Mouse (Mus musculus): ENCODE measurements around the gene Gm2237. TPM values are rescaled to one million over a fixed set of nuclear protein-coding genes. Genes with fewer than 3 reads are reported as not detected.

Gene Gm2237
- polyA plus RNA-seq (2012; rRNA removed): 16.1 and 20.3 TPM in 2 replicates

DNA sequence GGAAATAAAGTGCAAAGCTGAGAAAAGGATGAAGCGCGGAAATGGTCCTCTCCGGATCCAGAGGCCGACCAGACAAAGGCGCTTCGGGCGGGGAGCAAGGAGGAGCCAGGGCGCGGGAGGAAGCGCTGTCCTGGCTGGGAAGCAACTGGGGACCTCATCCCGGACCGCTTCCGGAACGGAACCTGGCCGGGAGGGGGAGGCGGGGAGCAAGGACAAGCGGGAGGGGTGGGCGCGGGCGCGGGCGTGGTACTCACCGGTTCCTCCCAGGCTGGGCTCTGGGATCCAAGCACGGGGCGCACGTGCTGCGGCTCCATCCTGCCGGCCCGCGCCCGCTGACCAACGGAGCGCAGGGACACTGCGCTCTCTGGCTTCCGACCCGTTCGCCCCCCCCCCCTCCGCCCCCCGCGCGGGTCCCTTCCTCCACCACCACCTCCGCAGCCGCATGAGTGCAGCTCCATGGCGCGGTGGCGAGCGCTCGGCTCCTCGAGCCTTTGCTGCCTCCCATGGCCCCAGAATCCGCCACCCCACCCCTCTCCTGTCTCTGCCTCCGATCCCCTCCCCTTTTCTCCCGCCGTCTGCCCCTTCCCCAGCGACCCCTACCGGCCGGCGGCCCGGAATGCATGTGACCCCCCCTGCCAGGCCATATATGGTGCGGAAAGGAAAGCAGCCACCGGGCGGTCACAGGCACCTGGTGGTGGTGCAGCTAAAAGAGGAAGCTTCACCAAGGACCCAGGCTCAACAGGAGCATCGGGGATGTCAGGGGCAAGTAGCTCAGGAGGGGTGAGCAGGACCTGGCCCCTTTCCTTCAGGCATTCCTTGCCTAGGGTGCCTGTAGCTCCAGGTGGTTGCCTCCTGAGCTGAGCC is at the start of gene Gm2237:
Gene Gm2237, minus strand, starts transcription at position 332 of the 864 bp plus-strand sequence.

DNA sequence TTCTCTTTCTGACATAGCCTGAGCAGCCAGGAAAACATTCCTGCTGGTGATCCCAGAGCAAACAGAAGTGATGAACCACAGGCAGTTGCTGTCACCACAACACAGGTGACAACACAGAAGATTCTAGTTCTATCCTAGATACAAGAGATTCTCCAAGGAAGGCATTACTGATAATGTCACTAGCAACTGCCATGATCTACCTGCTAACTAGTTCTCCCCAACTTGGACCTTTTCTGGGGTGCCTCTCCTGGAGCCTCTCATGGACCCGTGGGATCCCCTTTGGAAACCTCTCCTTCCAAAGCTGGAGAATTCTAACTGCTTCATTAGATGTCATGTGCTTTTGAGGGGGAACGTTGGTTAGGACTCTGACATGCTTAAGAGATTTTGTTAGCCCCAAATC is 17.5 kb upstream of the Gm2237 start, which contains the start of gene Gm5458:
Gene Gm5458, minus strand, starts transcription at position 101 of the 400 bp plus-strand sequence.

DNA sequence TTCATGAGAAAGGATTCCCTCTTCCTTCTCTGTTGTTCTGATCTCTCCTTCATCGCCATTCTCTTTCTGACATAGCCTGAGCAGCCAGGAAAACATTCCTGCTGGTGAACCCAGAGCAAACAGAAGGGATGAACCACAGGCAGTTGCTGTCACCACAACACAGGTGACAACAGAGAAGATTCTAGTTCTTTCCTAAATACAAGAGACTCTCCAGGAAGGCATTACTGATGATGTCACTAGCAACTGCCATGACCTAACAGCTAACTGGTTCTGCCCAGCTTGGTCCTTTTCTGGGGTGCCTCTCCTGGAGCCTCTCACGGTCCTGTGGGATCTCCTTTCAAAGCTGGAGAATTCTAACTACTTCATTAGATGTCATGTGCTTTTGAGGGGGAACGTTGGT is 35.1 kb downstream of the Gm2237 start, which contains the start of gene Gm2244:
Gene Gm2244, minus strand, starts transcription at position 101 of the 400 bp plus-strand sequence.

Other genes with a start within 250 kb of the Gm2237 start
- 0.21 and 0.53 TPM in 2 replicates for gene Gm21738, start 166.2 kb downstream of the Gm2237 start, polyA plus RNA-seq (2012; rRNA removed)
- 0.15 TPM in 1 of 2 replicates, not detected in the other for gene Gm2244, start 35.2 kb downstream of the Gm2237 start, polyA plus RNA-seq (2012; rRNA removed)
- not detected in 2 replicates for gene Gm5458, start 17.4 kb upstream of the Gm2237 start, polyA plus RNA-seq (2012; rRNA removed)
- gene Nid2, start 166.1 kb upstream of the Gm2237 start, polyA plus RNA-seq (2012; rRNA removed): 24.5 and 45.1 TPM in 2 replicates
- 133 and 157 TPM in 2 replicates for gene Rtraf, start 238.7 kb upstream of the Gm2237 start, polyA plus RNA-seq (2012; rRNA removed)

All from central nervous system, embryonic 14 days (tissue).